Mouse (Mus musculus): ENCODE measurements at regions not wholly inside any gene's neighbourhood (a gene's known extent, or its start where the extent isn't known, plus 50 kb on each side); places are given as distances from the start of the nearest gene placed in this dataset.

GRCm38 (mm10) chr3:38776743-38777366 lies 109.9 kb upstream of the Fat4 start:
- peak overlapping the region; percentile 63 for H3K27ac ChIP-seq (replicated peaks)
- no peaks in the 10 kb centered on the region for H3K9me3 ChIP-seq
- no peaks in the 10 kb centered on the region for H3K27me3 ChIP-seq
- no peak overlapping the region for H3K9ac ChIP-seq (replicated peaks)
- ATAC-seq (ENCODE audit: low FRiP score, low read depth), result peak; percentile 88
- H3K36me3 ChIP-seq, result no peaks in the 10 kb centered on the region
- H3K4me2 ChIP-seq (replicated peaks), result no peak overlapping the region
- 27% methylated on average over 4 of the region's 4 CpGs for WGBS
- H3K4me3 ChIP-seq, result no peak overlapping the region
- peaks cover 8% of the 10 kb centered on the region for H3K4me1 ChIP-seq

GRCm38 (mm10) chr3:38754632-38755123 lies 132.1 kb upstream of the Fat4 start:
- 55% methylated on average over 5 of the region's 5 CpGs for WGBS
- H3K4me1 ChIP-seq, result peaks cover 16% of the 10 kb centered on the region; the same call in 1 of the 2 replicates

GRCm38 (mm10) chr3:38753446-38754205 lies 133.1 kb upstream of the Fat4 start:
- H3K27ac ChIP-seq (replicated peaks), result peak overlapping the region; percentile 63
- no peaks in the 10 kb centered on the region for H3K36me3 ChIP-seq
- no peak overlapping the region for H3K4me3 ChIP-seq
- H3K4me1 ChIP-seq, result peaks cover 16% of the 10 kb centered on the region; the same call in 1 of the 2 replicates
- ATAC-seq (ENCODE audit: low FRiP score, low read depth), result no peak
- H3K4me2 ChIP-seq (replicated peaks), result no peak overlapping the region
- H3K27me3 ChIP-seq, result no peaks in the 10 kb centered on the region
- no peaks in the 10 kb centered on the region for H3K9me3 ChIP-seq
- WGBS, result 82% methylated on average over 2 of the region's 2 CpGs
- no peak overlapping the region for H3K9ac ChIP-seq (replicated peaks)

More at GRCm38 (mm10) chr3:38754632-38755123, 132.1 kb upstream of the Fat4 start:
- Histone ChIP-seq H3K27me3 (no peaks in the 10 kb centered on the region), H3K4me3 (no peak overlapping the region), H3K4me2 (replicated peaks) (no peak overlapping the region), H3K9ac (replicated peaks) (no peak overlapping the region), H3K36me3 (no peaks in the 10 kb centered on the region), H3K9me3 (no peaks in the 10 kb centered on the region), H3K27ac (replicated peaks) (peak overlapping the region; percentile 63)
- ATAC-seq (ENCODE audit: low FRiP score, low read depth), result peak; percentile 34; the same call in 1 of the 2 replicates

GRCm38 (mm10) chr3:38742155-38742554 lies 144.6 kb upstream of the Fat4 start:
- Histone ChIP-seq H3K4me2 (replicated peaks) (no peak overlapping the region), H3K27me3 (no peaks in the 10 kb centered on the region), H3K9me3 (no peaks in the 10 kb centered on the region), H3K27ac (replicated peaks) (no peak overlapping the region), H3K9ac (replicated peaks) (no peak overlapping the region), H3K36me3 (no peaks in the 10 kb centered on the region), H3K4me3 (no peak overlapping the region), H3K4me1 (no peaks in the 10 kb centered on the region)
- 83% methylated on average over 4 of the region's 4 CpGs for WGBS
- ATAC-seq (ENCODE audit: low FRiP score, low read depth), result no peak

GRCm38 (mm10) chr3:38722606-38723005 lies 164.1 kb upstream of the Fat4 start:
- Histone ChIP-seq H3K4me2 (replicated peaks) (no peak overlapping the region), H3K9me3 (no peaks in the 10 kb centered on the region), H3K27ac (replicated peaks) (no peak overlapping the region), H3K36me3 (no peaks in the 10 kb centered on the region), H3K9ac (replicated peaks) (no peak overlapping the region), H3K4me1 (no peaks in the 10 kb centered on the region), H3K27me3 (no peaks in the 10 kb centered on the region), H3K4me3 (no peak overlapping the region)
- ATAC-seq (ENCODE audit: low FRiP score, low read depth), result no peak
- 96% methylated on average over 1 of the region's 1 CpGs for WGBS

- no peaks in the 10 kb centered on the region for H3K27me3 ChIP-seq
- H3K4me3 ChIP-seq, result no peak overlapping the region
- H3K36me3 ChIP-seq, result no peaks in the 10 kb centered on the region
- peak overlapping the region; percentile 15; the same call in 1 of the 2 replicates for H3K4me2 ChIP-seq (replicated peaks)
- no peak overlapping the region for H3K9ac ChIP-seq (replicated peaks)
- no peaks in the 10 kb centered on the region for H3K9me3 ChIP-seq
- WGBS, result 17% methylated on average over 9 of the region's 9 CpGs
- H3K27ac ChIP-seq (replicated peaks), result peak overlapping the region; percentile 78
- H3K4me1 ChIP-seq, result peaks cover 22% of the 10 kb centered on the region
- ATAC-seq (ENCODE audit: low FRiP score, low read depth), result peak; percentile 80
These were observed 174.5 kb upstream of the Fat4 start for GRCm38 (mm10) chr3:38712078-38712873.

GRCm38 (mm10) chr3:38711229-38711628 lies 175.5 kb upstream of the Fat4 start:
- peak overlapping the region; percentile 10; the same call in 1 of the 2 replicates for H3K27ac ChIP-seq (replicated peaks)
- no peaks in the 10 kb centered on the region for H3K9me3 ChIP-seq
- H3K4me3 ChIP-seq, result no peak overlapping the region
- 26% methylated on average over 6 of the region's 6 CpGs for WGBS
- peaks cover 22% of the 10 kb centered on the region for H3K4me1 ChIP-seq
- ATAC-seq (ENCODE audit: low FRiP score, low read depth), result no peak
- H3K27me3 ChIP-seq, result no peaks in the 10 kb centered on the region
- no peaks in the 10 kb centered on the region for H3K36me3 ChIP-seq
- H3K4me2 ChIP-seq (replicated peaks), result no peak overlapping the region
- H3K9ac ChIP-seq (replicated peaks), result no peak overlapping the region

GRCm38 (mm10) chr3:38707891-38708290 lies 178.8 kb upstream of the Fat4 start:
- Histone ChIP-seq H3K27ac (replicated peaks) (no peak overlapping the region), H3K9me3 (no peaks in the 10 kb centered on the region), H3K4me2 (replicated peaks) (no peak overlapping the region), H3K9ac (replicated peaks) (no peak overlapping the region), H3K27me3 (no peaks in the 10 kb centered on the region), H3K4me3 (no peak overlapping the region), H3K36me3 (no peaks in the 10 kb centered on the region), H3K4me1 (peaks cover 17% of the 10 kb centered on the region)
- no peak for ATAC-seq (ENCODE audit: low FRiP score, low read depth)
- 83% methylated on average over 3 of the region's 3 CpGs for WGBS

GRCm38 (mm10) chr3:38699206-38699605 lies 187.5 kb upstream of the Fat4 start:
- Histone ChIP-seq H3K4me3 (no peak overlapping the region), H3K4me1 (peaks cover 15% of the 10 kb centered on the region), H3K4me2 (replicated peaks) (no peak overlapping the region), H3K9me3 (no peaks in the 10 kb centered on the region), H3K36me3 (no peaks in the 10 kb centered on the region), H3K9ac (replicated peaks) (no peak overlapping the region), H3K27me3 (no peaks in the 10 kb centered on the region), H3K27ac (replicated peaks) (0 out of 2 replicates have a peak overlapping the region, but pooled peaks have one; percentile 25)
- no peak for ATAC-seq (ENCODE audit: low FRiP score, low read depth)
- WGBS, result 87% methylated on average over 5 of the region's 5 CpGs

GRCm38 (mm10) chr3:38697871-38698270 lies 188.9 kb upstream of the Fat4 start:
- Histone ChIP-seq H3K4me2 (replicated peaks) (no peak overlapping the region), H3K27ac (replicated peaks) (peak overlapping the region; percentile 89), H3K9ac (replicated peaks) (no peak overlapping the region), H3K36me3 (no peaks in the 10 kb centered on the region), H3K4me1 (peaks cover 15% of the 10 kb centered on the region), H3K9me3 (no peaks in the 10 kb centered on the region), H3K27me3 (no peaks in the 10 kb centered on the region), H3K4me3 (no peak overlapping the region)
- WGBS, result 13% methylated on average over 8 of the region's 8 CpGs
- ATAC-seq (ENCODE audit: low FRiP score, low read depth), result peak; percentile 96

GRCm38 (mm10) chr3:38697349-38697748 lies 189.4 kb upstream of the Fat4 start:
- peaks cover 15% of the 10 kb centered on the region for H3K4me1 ChIP-seq
- H3K9me3 ChIP-seq, result no peaks in the 10 kb centered on the region
- no peak for ATAC-seq (ENCODE audit: low FRiP score, low read depth)
- H3K9ac ChIP-seq (replicated peaks), result no peak overlapping the region
- no peak overlapping the region for H3K4me2 ChIP-seq (replicated peaks)
- H3K27ac ChIP-seq (replicated peaks), result peak overlapping the region; percentile 89
- H3K4me3 ChIP-seq, result no peak overlapping the region
- no peaks in the 10 kb centered on the region for H3K36me3 ChIP-seq
- H3K27me3 ChIP-seq, result no peaks in the 10 kb centered on the region
- 71% methylated on average over 2 of the region's 2 CpGs for WGBS

GRCm38 (mm10) chr3:38695836-38696235 lies 190.9 kb upstream of the Fat4 start:
- H3K9me3 ChIP-seq, result no peaks in the 10 kb centered on the region
- peaks cover 15% of the 10 kb centered on the region for H3K4me1 ChIP-seq
- H3K9ac ChIP-seq (replicated peaks), result no peak overlapping the region
- H3K4me2 ChIP-seq (replicated peaks), result no peak overlapping the region
- no peak overlapping the region for H3K27ac ChIP-seq (replicated peaks)
- 91% methylated on average over 7 of the region's 7 CpGs for WGBS
- no peak for ATAC-seq (ENCODE audit: low FRiP score, low read depth)
- no peak overlapping the region for H3K4me3 ChIP-seq
- no peaks in the 10 kb centered on the region for H3K27me3 ChIP-seq
- H3K36me3 ChIP-seq, result no peaks in the 10 kb centered on the region

Data from midbrain, embryonic 12.5 days (tissue).